Mouse (Mus musculus) embryo, embryonic 9.5 days (tissue): Measurements from ENCODE around the gene Usp30.

Source experiments
- DNase-seq: peaks from one replicate; pipeline ENCODE4 v3.0.0-alpha.2; 2017; ENCODE audit errors: extremely low spot score

Gene Usp30

GRCm38 (mm10) chr5:114127374-114128349 lies 62.4 kb downstream of the Usp30 start, which contains the start of gene Alkbh2:
TSS of gene Alkbh2 (minus strand) at chr5:114128218.
- peak; percentile 95 for DNase-seq

GRCm38 (mm10) chr5:114129550-114130210 lies 64.4 kb downstream of the Usp30 start:
- no peak for DNase-seq

DNA sequence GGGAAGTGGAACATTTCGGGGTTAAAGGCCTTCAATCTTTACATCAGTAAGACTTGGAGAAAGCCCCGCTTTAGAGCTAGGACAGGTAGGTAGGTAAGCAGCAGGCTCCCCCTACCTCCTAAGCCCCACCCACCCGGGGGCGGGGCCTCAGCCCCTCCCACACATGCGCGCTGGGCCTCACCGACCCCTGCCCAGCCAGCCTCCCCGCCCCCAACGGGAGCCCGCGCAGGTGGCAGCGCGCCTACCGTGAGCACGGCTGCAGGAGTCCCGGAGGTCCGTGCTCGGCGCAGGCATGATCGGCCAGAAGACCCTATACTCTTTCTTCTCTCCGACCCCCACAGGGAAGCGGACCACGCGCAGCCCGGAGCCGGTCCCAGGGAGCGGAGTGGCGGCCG lies 64.9 kb downstream of the Usp30 start, which contains the start of gene Ung:
Ung (plus strand) TSS at position 176 of the 395 bp plus-strand sequence.
- DNase-seq: peak; percentile 86

DNA sequence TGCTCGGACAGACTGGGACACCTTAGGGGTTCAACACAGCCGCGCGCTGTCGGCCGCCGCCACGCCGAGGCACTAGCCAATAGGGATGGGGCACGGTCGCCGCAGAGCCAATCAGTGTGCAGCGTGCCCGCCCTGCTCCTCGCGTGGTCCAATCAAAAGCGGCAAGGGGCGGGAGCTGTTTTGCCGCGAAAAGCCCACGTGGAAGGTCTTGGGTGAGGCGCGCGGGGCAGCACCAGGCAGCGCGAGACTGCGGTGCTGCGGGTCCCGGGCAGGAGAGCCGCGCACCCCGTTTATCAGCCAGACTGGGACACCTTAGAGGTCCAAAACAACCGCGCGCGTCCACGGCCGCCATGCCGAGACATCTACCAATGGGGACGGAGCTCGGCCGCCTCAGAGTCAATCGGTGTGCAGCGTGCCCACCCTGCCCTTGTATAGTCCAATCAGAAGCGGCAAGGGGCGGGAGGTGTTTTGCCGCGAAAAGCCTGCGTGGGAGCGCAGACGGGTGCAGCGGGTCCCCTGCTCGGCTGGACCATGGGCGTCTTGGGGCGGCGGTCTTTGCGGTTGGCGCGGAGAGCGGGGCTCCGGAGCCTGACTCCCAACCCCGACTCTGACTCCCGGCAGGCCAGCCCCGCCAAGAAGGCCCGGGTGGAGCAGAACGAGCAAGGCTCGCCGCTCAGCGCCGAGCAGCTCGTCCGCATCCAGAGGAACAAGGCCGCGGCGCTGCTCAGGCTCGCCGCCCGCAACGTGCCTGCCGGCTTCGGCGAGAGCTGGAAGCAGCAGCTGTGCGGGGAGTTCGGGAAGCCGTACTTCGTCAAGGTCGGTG lies 65.6 kb downstream of the Usp30 start:
- DNase-seq: peak; percentile 94

GRCm38 (mm10) chr5:114131521-114131840 lies 66.2 kb downstream of the Usp30 start:
- peak; percentile 50 for DNase-seq

DNA sequence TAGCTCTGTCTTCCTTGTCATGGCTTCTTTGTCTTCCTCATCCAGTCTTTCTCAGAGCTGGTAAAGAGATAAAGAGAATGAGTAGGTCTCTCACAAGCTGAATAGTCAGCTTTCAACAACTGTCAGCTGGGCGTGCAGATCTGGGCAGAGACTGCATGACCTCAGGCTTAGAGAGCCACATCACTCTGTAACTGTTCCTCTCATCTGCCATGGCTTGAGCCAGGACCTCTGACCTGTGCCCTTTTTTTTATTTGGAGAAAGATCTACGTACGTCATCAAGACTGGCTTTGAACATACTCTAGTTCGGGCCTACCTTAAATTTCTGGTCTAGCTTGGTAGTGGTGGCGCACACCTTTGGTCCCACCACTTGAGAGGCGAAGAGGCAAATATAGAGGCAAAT lies 67.6 kb downstream of the Usp30 start:
- no peak for DNase-seq

GRCm38 (mm10) chr5:114134091-114134534 lies 68.9 kb downstream of the Usp30 start:
- DNase-seq: peak; percentile 29

DNA sequence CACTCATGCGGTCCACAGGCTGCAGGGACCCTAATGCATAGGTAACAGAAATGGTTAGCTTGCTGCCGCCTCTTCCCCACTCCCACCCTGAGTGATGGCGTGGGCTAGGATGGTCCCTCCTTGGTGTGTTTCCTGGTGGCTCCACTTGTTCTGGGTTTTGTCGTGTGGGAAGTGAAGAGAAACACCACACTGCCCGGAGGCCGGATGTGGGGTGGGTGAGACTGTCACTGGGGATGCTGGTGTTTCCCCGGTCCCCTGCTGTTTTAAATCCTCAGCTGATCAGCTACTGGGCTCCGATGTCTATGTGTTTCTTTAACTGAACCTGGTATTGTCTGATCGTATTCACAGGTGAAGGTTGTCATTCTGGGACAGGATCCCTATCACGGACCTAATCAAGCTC lies 70.3 kb downstream of the Usp30 start:
- no peak for DNase-seq

DNA sequence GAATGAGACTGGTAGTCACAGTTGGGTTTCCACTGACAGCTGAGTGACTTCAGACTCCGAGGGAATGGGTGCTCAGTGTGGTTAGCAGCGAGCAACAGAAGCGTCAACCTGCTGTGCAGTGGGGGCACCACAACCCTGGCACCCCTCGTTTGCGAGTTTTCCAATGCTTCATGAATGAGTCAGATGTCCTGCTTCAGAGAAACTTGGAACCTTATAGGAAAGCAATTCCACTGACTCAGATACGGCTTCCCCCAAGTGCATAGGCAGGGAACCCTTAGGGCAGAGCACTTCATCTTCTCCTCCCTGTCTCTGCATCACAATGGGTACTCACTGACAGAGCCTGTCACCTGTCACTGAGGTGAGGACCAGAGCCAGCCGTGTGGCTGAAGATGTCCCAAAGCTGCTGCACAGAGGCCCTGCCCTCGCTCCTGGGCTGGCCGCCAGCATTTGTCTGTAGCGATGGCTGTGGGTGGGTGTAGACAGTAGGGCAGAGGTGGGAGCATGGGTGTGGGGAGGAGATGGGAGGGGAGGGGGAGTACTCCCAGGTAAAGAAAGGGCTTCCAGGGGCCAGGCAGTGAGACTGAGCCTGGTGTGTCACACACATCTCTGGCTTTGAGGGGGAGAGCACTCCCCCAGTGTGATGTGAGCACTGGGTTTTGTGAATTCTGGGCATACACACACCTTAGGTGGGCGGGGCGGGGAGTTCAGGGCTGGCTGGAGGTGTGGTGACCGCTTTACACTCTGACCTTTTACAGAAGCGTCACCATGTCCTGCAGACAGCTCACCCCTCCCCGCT lies 72.4 kb downstream of the Usp30 start:
- DNase-seq: no peak

- DNase-seq: no peak
These were observed 73.3 kb downstream of the Usp30 start for GRCm38 (mm10) chr5:114138277-114139164.

DNA sequence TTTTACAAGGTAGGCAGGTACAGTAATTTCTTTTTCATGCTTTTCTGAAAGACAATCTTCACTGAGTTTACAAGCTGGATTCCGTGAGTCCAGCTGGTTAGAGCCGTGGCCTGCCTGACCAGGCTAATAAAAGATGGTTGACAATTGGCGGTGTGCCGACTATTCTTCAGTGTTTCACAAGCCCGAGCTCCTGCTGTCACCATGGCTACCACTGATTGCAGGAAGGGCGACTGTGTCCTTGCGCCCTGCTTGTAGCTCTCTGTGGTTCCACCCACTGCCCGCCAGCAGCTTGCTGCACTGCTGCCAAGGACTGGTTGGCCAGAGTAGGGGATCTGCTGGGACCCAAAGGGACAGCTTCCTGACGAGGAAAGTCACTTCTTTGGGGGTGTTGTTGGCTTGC lies 73.9 kb downstream of the Usp30 start:
- no peak for DNase-seq

DNA sequence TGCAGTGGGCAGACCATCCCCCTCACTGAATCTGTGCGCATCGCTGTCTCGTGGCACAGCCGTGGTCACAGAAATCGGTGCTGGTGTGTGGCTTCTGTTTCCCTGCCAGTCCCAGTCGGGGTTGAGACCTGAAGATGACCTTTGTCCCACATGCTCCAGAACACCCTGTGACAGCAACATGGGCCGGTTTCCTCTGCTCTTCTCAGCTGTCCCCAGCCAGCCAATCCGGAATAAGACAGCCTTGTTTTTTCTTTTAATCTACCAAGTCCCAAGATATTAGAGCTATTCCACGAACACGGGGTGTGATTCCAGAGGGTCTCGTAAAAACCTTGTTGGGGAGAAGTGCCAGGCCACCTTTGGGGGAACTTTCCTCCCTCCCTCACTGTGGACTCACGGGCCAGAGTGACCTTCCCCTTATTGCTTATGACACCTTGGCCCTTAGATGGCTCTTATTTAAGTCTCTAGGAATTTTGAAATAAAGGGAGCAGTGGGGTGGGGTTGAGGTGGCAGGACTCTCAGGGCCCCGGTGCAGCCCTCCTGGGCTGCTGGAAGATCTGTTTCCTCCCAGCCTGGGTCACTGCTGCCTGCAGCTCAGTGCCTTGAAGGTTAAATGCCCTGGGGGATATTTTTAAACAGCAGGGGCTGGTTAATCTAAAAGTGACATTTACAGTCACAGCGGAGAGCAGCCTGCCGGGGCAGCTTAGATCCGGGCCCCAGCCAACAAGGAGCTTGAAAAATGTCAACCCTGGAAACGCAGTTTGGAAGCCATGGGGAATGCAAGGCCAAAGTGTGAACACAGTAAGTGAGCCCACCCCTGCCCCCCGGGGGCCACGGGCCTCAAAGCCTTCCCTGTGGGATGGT lies 81.0 kb downstream of the Usp30 start, which contains the start of gene Acacb:
Acacb (plus strand) TSS at position 508 of the 861 bp plus-strand sequence.
- no peak for DNase-seq

DNA sequence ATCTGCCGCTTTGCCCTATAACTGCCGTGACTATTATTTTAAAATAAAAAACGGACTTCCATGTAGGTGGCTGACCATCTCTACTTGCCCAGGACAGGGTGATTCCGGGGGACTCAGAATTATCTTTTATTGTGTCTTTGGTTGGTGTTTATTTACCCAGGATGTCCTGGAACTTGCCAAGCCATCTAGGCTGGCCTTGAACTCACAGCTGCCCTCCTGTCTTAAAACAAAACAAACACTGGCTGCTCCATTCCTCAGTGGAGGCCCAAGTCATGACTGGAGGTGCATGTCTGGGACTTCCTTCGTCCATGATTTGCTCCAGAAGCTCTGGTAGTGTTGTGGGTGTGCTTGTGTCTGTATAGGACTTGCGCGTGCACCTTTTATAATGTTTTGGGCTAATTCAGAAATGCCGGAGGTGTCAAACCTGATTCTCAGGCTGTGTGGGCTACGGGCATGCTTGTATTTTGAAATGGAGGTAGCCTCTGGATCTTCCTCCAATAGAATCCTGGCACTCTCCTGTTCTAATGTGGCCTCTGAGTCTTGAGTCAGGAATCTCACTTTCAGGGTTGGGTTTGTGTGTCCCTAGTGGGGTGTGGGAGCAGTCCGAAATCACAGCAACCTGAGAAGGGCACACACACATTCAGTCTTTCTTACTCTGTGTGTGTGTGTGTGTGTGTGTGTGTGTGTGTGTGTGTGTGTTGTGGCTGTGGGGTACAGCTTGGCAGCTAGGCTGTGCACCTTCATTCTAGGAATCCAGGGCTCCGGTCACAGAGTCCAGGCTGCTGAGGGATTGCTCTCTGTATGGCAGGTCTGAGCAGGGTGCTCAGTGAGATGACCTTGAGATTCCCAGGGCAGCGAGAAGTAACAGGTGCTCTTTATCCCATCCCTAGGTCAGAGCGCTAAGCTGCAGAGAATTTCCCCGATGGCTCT lies 82.0 kb downstream of the Usp30 start:
- DNase-seq: no peak

GRCm38 (mm10) chr5:114152359-114153092 lies 87.3 kb downstream of the Usp30 start:
- DNase-seq: no peak

DNA sequence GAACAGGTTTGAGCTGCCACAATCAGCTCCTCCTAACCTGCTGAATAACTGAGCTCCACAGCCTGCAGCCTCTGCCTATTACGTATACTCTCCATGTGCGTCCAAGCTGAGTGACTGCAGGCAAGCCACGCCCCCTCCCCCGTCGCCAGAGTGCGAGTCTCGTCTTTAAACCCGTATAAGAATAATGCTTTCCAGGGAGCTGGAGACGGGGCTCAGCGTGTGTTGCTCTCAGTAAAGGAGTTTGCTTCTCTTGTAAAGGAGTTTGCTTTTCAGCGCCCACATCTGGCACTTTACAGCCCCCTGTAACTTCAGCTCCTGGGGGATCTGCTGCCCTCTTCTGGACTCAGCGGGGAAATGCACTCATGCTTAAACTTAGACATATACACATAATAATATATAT lies 88.2 kb downstream of the Usp30 start:
- peak; percentile 65 for DNase-seq

DNA sequence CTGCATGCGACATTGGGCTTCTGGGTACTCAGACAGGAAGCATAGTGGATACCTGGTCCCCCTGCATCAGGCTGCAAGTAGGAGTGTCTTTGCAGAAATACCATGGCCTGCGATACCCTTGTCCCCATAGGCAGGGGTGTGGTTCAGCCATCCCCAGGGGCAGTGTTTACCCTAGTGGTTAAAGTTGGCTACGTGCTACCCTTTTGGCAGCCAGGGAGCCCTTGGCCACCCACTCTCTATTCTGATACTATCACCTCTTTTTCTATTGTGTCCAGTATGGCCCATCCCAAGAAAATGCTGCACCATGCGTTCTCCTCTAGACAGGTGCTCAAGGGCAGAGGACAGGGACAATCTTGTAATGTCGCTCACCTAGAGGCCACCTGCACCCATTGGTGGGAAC lies 89.5 kb downstream of the Usp30 start:
- no peak for DNase-seq
